In the genomic region with DNA sequence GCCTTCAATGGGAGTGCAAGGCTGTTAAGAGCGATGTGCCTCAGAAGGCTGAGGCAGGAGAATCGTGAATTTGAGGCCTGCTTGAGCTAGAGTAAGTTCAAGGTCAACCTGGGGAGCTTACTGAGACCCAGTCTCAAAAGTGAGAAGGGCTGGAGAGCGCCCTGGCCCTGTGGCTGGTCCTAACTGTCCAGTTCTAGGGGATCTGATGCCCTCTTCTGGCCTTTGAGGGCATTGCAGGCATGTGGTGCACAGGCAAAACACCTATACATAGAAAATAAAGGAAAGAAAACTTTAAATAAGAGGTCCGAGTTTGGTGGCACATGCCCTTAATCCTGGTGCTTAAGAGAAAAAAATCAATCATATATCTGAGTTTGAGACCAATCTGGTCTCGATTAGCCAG, we compare ENCODE assay signal across 8 mouse cellular contexts. TPM values are rescaled to one million over a fixed set of nuclear protein-coding genes. Genes with fewer than 3 reads are reported as not detected.
A peak's percentile ranks its signal among the peaks of the same experiment; 100 is the strongest.
DNase-seq lines count a peak whose midpoint lies in the region; ATAC-seq and TF ChIP-seq lines count a peak whose summit lies in the region.

No protein-coding gene starts in this region.

- H3K4me3 ChIP-seq in heart, embryonic 14.5 days (ENCODE audit: control insufficient read depth in 1 of 2, insufficient read depth in 1 of 2, low read depth in 1 of 2, low read length in 2 of 2) = no peak overlapping the region
- no peak overlapping the region for H3K4me3 ChIP-seq in liver, postnatal 0 days (ENCODE audit: low read depth, low read length)
- no peak overlapping the region for H3K4me3 ChIP-seq in thymus, adult 2 months (ENCODE audit: control insufficient read depth, insufficient read depth, low read length)

- no peaks in the 10 kb centered on the region for H3K36me3 ChIP-seq in heart, embryonic 14.5 days (ENCODE audit: control insufficient read depth, insufficient read depth, low read length)
- H3K36me3 ChIP-seq in liver, postnatal 0 days (replicated peaks; ENCODE audit: insufficient read depth, low read length) = peaks cover 42% of the 10 kb centered on the region
- no peaks in the 10 kb centered on the region for H3K36me3 ChIP-seq in thymus, adult 2 months (ENCODE audit: control insufficient read depth, insufficient read depth, low read length)

- H3K9ac ChIP-seq in heart, embryonic 14.5 days (ENCODE audit: low read length) = no peak overlapping the region; the same call in 1 of the 2 replicates
- no peak overlapping the region for H3K9ac ChIP-seq in liver, postnatal 0 days (replicated peaks)

- H3K4me1 ChIP-seq in heart, embryonic 14.5 days (ENCODE audit: control insufficient read depth in 2 of 2, insufficient read depth in 2 of 2, low read length in 2 of 2) = peaks cover 17 to 24% of the 10 kb centered on the region in 2 experiments
- H3K4me1 ChIP-seq in liver, postnatal 0 days (ENCODE audit: insufficient read depth) = 0 out of 2 replicates have a peak, but pooled peaks cover 4% of the 10 kb centered on the region
- H3K4me1 ChIP-seq in thymus, adult 2 months (replicated peaks; ENCODE audit: control insufficient read depth, insufficient read depth, low read length) = no peaks in the 10 kb centered on the region

- TF ChIP-seq EP300 in liver, postnatal 0 days (IDR thresholded peaks at IDR 0.05; ENCODE audit: low read depth) = no peak

- 32% methylated on average over 5 of the region's 5 CpGs for WGBS in heart, embryonic 14.5 days
- WGBS in liver, postnatal 0 days (ENCODE audit: insufficient replicate concordance) = 37% methylated on average over 5 of the region's 5 CpGs
- WGBS in thymus, adult 2 months = 50% methylated on average over 5 of the region's 5 CpGs

- ATAC-seq in heart, embryonic 14.5 days (ENCODE audit: insufficient number of reproducible peaks, insufficient read depth, low FRiP score, low read depth) = peak; percentile 60
- ATAC-seq in liver, postnatal 0 days = peak; percentile 41
- ATAC-seq in neutrophil, adult 5-6 weeks (ENCODE audit: extremely low read depth, insufficient number of reproducible peaks, low FRiP score, poor library complexity, severe bottlenecking) = peak; percentile 61

- no peaks in the 10 kb centered on the region for H3K9me3 ChIP-seq in heart, embryonic 14.5 days (ENCODE audit: control insufficient read depth, low read length)
- no peaks in the 10 kb centered on the region for H3K9me3 ChIP-seq in liver, postnatal 0 days (ENCODE audit: low read length)

- H3K27ac ChIP-seq in heart, embryonic 14.5 days (replicated peaks in 1 of 2; ENCODE audit: control insufficient read depth in 1 of 2, insufficient read depth in 1 of 2, low read depth in 2 of 2, low read length in 2 of 2) = peak overlapping the region; percentile 15 to 79
- no peak overlapping the region for H3K27ac ChIP-seq in liver, postnatal 0 days (ENCODE audit: low read depth)
- no peak overlapping the region for H3K27ac ChIP-seq in thymus, adult 2 months (ENCODE audit: control insufficient read depth, insufficient read depth, low read length)

- DNase-seq in 3134 (ENCODE audit: extremely low read depth, insufficient read length, low spot score) = peak; percentile 55
- DNase-seq in adrenal gland, adult 8-10 months = peak; percentile 63
- DNase-seq in embryo, embryonic 9.5 days (ENCODE audit: extremely low spot score) = peak; percentile 83
- DNase-seq in kidney, postnatal 14 days = peak; percentile 90
- peak; percentile 87 for DNase-seq in liver, postnatal 0 days
- peak; percentile 77 for DNase-seq in thymus, adult 2 months

- TF ChIP-seq CTCF in liver, postnatal 0 days (IDR thresholded peaks at IDR 0.05; ENCODE audit: low read depth) = peak; percentile 93
- peak; percentile 95 for TF ChIP-seq CTCF in thymus, adult 2 months (IDR thresholded peaks at IDR 0.05; ENCODE audit: borderline replicate concordance, control insufficient read depth, extremely low read depth, insufficient read depth, low read length, poor library complexity)

- no peak overlapping the region for H3K4me2 ChIP-seq in heart, embryonic 14.5 days (ENCODE audit: low read length)
- no peak overlapping the region for H3K4me2 ChIP-seq in liver, postnatal 0 days (ENCODE audit: low read depth, low read length)

- H3K27me3 ChIP-seq in heart, embryonic 14.5 days (ENCODE audit: control insufficient read depth, insufficient read depth, low read length) = no peaks in the 10 kb centered on the region
- H3K27me3 ChIP-seq in liver, postnatal 0 days (ENCODE audit: insufficient read depth, low read length) = no peaks in the 10 kb centered on the region
- H3K27me3 ChIP-seq in thymus, adult 2 months (ENCODE audit: control insufficient read depth, insufficient read depth, low read length) = no peaks in the 10 kb centered on the region

- no peak for TF ChIP-seq POLR2A in thymus, adult 2 months (IDR thresholded peaks at IDR 0.05; ENCODE audit: control insufficient read depth, extremely low read depth, insufficient read depth, low read length, poor library complexity)

RNA-seq across cellular contexts. Expression of a gene that starts 19.4 kb away (rescaled TPM):
- total RNA-seq in adrenal gland, adult 8-10 months (2022) = 10 to 100 TPM; 13.2 to 29.8 (median 22.8) TPM
- 5.0 and 5.3 TPM in 2 replicates for polyA plus RNA-seq in heart, embryonic 14.5 days (2014; fragmentation: Nextera tagmentation; extraction: Ambion mirVana)
- polyA plus RNA-seq in liver, postnatal 0 days (2015; fragmentation: Nextera tagmentation; extraction: Ambion mirVana) = 10.1 and 13.5 TPM in 2 replicates
- 144 and 175 TPM in 2 replicates for total RNA-seq in neutrophil, adult 5-6 weeks (2017)
- polyA plus RNA-seq in thymus, adult 2 months (2012; rRNA removed) = 12.5 and 13.8 TPM in 2 replicates

RNA-seq across cellular contexts. Expression of a gene that starts 39.3 kb away (rescaled TPM):
- total RNA-seq in adrenal gland, adult 8-10 months (2022) = 100 to 1,000 TPM in 1 of 4 experiments, 10 to 100 TPM in 3; 76.1 to 101 (median 91.9) TPM
- polyA plus RNA-seq in heart, embryonic 14.5 days (2014; fragmentation: Nextera tagmentation; extraction: Ambion mirVana) = 47.6 and 47.7 TPM in 2 replicates
- 16.4 and 17.6 TPM in 2 replicates for polyA plus RNA-seq in liver, postnatal 0 days (2015; fragmentation: Nextera tagmentation; extraction: Ambion mirVana)
- 31.6 and 33.2 TPM in 2 replicates for total RNA-seq in neutrophil, adult 5-6 weeks (2017)
- 111 and 119 TPM in 2 replicates for polyA plus RNA-seq in thymus, adult 2 months (2012; rRNA removed)

Comparison
In these comparisons a context has a peak if more than half of its experiments do, and no peak if none do; other contexts are left out.
1. H3K27ac ChIP-seq: peak in heart, embryonic 14.5 days (2 of 2); none in liver, postnatal 0 days (single experiment) and thymus, adult 2 months (single experiment).
2. Peak in every context shown above with its lines, with median percentiles within 50 percentile points of each other: DNase-seq and ATAC-seq.